Mouse (Mus musculus) left cerebral cortex, postnatal 25 days (tissue): ENCODE results near the gene Scmh1. TPM values are rescaled to one million over a fixed set of nuclear protein-coding genes. Genes with fewer than 3 reads are reported as not detected.

ENCODE experiments used
- DNase-seq, 2 experiments: peaks; one replicate each; pipeline ENCODE4 v3.0.0; 2022; ENCODE audit warnings: low spot score in 2 of 2, mixed read lengths in 1 of 2
- intact Hi-C: fragments of 180-260 bp; cut with DNase I; formaldehyde crosslinking; loops from one replicate; pipeline ENCODE4 v1.15.1; 2025
- total RNA-seq, 2 experiments: library from RNA; stranded (reverse); gene quantifications; 2 replicates each; pipeline ENCODE4 v1.2.3; 2021

The Scmh1 gene
- 100 to 1,000 TPM; 102 to 113 TPM for total RNA-seq

- DNase-seq: peak; percentile 50 to 59
- intact Hi-C loops: no loop called here
Observed at GRCm38 (mm10) chr4:120405144-120405805, at the start of gene Scmh1. Gene Scmh1 (plus strand): TSS chr4:120405281.

DNA sequence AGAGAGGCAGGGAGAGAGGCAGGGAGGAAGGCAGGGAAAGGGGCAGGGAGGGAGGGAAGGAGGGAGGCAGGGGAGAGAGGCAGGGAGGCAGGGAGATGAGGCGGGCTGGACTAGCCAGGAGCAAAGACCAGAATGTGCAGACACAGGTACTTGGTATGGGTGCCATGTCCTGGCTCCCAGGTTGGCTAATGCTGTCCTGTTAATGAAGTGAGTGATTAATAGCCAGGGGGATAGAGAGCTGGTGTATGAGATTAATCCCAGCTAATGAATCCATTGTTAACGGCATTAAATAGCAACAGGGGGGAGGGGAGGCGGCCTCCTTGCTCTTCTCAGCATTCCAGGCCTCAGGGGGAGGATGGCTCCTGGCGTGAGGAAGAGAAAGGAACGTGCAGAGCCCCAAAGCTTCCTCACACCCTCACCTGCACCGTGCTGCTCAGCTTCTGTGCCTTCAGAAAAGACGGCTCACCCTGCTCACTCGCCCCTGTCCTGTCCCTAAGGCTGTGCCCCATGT is 45.0 kb upstream of the Scmh1 start:
- intact Hi-C loops: no loop called here
- DNase-seq: no peak

DNA sequence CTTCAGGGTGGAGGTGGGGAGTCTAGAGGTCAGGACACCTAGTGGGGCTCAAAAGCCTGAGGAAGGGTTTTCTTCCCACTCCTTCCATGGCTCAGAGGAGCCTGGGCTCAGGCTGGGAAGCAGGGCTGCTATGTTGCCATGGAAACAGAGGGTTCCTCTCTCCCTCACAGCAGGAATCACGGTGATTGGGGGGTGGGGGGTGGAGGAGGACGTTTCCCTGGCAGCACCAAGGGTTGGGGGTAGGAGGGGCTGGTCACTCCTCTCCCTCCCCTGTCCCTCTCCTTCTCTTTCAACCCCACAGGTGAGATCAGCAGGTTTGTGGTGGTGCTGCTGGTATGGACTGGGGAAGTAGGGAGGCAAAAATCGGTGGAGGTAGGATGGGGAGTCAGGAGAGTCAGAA is 40.4 kb upstream of the Scmh1 start:
- peak; percentile 42 to 81 for DNase-seq
- intact Hi-C loops: no loop called here

DNA sequence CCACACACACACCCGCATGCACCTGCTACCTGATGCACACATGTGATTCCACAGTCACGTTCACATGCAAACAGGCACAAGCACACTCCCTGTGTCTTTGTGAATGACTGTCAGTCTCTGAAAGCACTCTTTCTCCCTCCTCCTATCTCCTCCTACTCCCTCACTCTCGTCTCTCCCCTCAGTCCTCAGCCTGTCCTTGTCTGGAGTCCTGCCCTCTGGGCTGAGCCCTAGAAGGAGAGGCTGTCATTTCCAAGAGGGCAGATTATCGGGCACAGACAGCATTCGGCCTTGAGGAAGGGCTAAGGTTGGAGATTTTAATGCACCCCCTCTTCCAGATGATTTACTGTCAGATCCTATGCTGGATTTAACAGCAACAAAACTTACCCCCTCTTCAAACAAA is 39.6 kb upstream of the Scmh1 start:
- peak; percentile 22 to 33 for DNase-seq
- intact Hi-C loops: no loop called here

GRCm38 (mm10) chr4:120368031-120368430 is 37.0 kb upstream of the Scmh1 start:
- intact Hi-C loops: loop anchor here (1.0 kb wide), 1 partner anchor 143 kb away; no protein-coding TSS in a partner anchor
- no peak for DNase-seq

DNA sequence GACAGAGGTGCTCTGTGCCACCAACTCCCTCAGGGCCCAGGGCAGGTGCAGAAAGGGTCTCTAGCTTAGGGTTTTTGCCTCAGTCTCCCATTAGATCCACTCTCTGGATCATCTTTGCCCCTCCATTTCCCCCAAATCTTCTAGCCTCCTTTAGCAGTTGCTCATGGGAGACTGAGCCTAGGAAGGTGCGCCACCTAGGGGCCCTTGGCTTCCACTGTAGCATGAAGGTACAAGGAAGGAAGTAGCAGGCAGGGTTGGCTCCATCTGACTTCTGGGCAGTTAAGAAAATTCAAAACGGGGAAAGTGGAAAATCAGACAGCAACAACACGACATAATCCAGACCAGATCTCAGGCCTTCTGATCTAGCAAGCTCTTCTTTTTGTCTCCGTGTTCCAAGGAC is 36.4 kb upstream of the Scmh1 start:
- intact Hi-C loops: loop anchor here (1.0 kb wide), 1 partner anchor 143 kb away; no protein-coding TSS in a partner anchor
- DNase-seq: peak; percentile 77 to 81

- no peak for DNase-seq
Observed at GRCm38 (mm10) chr4:120369156-120369555, 35.9 kb upstream of the Scmh1 start.

DNA sequence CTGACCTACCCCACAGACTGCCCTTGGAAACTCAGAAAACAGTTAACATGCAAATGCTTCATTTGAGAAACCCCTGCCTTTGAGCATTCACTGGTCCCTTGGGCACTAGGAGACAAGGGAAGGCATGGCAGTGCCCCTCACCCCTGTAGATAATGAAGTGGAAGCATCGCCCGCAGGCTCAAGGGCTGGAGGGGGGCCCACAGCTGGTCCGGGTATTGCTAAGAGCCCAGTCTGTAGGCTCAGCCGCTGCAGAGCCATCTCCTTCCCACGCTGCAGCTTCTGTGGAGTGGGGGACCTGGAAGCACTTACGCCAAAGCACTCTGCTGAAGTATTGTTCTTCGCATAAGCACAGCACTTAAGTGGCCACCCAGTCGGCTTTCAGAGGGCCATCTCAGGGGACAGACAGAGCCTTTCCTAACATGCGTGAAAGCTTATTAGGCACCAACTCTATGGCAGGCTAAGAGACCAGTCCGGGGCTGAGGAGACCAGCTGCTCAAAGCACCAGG is 35.2 kb upstream of the Scmh1 start:
- intact Hi-C loops: loop anchor here (5.0 kb wide), 1 partner anchor 248 kb away; no protein-coding TSS in a partner anchor
- peak; percentile 20 to 42 for DNase-seq

More at GRCm38 (mm10) chr4:120369156-120369555, 35.9 kb upstream of the Scmh1 start:
- intact Hi-C loops: no loop called here

GRCm38 (mm10) chr4:120372838-120373237 is 32.2 kb upstream of the Scmh1 start:
- intact Hi-C loops: loop anchor here (5.0 kb wide), 1 partner anchor 251 kb away; no protein-coding TSS in a partner anchor
- no peak for DNase-seq

GRCm38 (mm10) chr4:120373813-120374212 is 31.3 kb upstream of the Scmh1 start:
- intact Hi-C loops: loop anchor here (5.0 kb wide), 1 partner anchor 252 kb away; no protein-coding TSS in a partner anchor
- no peak for DNase-seq

GRCm38 (mm10) chr4:120380811-120381391 is 24.2 kb upstream of the Scmh1 start:
- intact Hi-C loops: no loop called here
- DNase-seq: peak; percentile 68 to 90

- DNase-seq: no peak
- intact Hi-C loops: loop anchor here (5.0 kb wide), 2 partner anchors 132 to 297 kb away; no protein-coding TSS in a partner anchor
Observed at GRCm38 (mm10) chr4:120385496-120385895, 19.6 kb upstream of the Scmh1 start.

DNA sequence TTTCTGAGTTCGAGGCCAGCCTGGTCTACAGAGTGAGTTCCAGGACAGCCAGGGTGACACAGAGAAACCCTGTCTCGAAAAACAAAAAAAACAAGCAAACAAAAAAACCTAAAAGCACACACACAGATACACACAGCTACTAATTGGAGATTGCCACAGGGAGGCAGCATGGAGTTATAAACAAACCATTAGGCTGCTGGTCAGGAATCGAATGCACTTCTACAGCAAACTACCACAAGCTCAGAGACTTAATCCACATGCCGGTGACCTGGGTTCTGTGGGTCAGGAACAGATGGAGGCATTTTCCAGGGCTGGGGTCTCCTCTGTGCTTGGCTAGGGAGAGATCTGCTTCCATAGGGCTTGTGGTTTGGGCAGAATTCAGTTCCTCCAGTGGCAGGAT is 17.6 kb upstream of the Scmh1 start:
- intact Hi-C loops: loop anchor here (5.0 kb wide), 2 partner anchors 130 to 295 kb away; no protein-coding TSS in a partner anchor

DNA sequence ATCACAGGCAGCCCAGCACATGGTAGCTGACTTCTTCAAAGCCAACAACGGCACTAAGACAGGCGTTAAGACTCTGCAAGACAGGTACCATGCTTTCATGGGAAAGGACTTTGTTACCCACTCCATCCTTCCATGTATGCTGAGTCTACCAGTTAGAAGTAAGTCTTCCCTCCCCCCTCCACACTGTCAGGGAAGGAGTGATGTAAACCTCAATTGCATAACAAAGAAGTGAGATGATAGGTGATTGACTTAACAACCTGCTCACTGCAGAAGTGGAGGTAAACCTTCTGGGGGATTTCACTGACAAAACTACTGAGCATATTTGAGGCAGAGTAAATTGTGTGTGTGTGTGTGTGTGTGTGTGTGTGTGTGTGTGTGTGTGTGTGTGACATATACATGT is 17.1 kb upstream of the Scmh1 start:
- intact Hi-C loops: loop anchor here (5.0 kb wide), 2 partner anchors 129 to 294 kb away; no protein-coding TSS in a partner anchor
- no peak for DNase-seq

More for the DNA sequence above, 17.6 kb upstream of the Scmh1 start:
- peak in 1 of 2 experiments; percentile 47 for DNase-seq

GRCm38 (mm10) chr4:120388998-120389542 is 16.0 kb upstream of the Scmh1 start:
- DNase-seq: no peak
- intact Hi-C loops: loop anchor here (5.0 kb wide), 2 partner anchors 128 to 293 kb away; no protein-coding TSS in a partner anchor

GRCm38 (mm10) chr4:120389546-120389945 is 15.5 kb upstream of the Scmh1 start:
- intact Hi-C loops: loop anchor here (5.0 kb wide), 2 partner anchors 128 to 293 kb away; no protein-coding TSS in a partner anchor
- no peak for DNase-seq

DNA sequence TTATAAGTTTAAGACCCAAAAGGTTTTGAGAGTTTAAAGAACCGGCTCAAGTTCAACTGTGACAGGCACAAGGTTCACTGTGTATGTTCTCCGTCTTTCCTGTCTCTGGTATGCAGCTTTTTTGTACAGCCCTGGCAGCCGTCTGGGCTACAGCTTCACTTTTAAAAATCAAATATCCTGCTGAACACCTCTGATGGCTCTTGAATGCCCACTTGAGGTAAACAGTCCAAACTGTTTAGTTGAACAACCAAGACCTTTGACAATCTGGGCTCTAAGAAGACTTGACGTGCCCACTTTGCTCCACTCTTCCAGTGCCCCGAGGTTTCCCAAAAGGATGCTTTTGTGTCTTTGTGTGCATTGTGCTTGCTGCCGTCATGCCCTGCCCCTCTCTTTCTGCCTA is 13.5 kb upstream of the Scmh1 start:
- no peak for DNase-seq
- intact Hi-C loops: loop anchor here (5.0 kb wide), 1 partner anchor 136 kb away; no protein-coding TSS in a partner anchor

DNA sequence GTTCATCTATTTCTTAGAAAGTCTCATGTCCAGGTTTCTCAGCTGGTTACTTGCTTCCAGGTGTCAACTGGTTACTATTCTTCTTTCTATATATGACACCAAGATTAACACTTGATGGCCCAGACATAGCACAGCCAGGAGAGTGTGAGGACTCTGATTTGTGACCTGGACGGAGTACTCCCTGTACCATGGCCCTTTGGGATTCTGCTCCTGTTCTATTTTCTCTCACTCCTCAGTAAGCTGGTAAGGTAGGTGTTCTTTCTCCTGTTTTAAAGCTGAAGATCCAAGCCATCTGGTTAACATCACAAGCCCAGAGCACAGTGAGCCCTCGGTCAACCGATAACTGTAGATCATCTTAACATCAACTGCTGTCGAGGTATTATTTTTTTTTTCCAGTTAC is 12.7 kb upstream of the Scmh1 start:
- intact Hi-C loops: loop anchor here (5.0 kb wide), 1 partner anchor 135 kb away; no protein-coding TSS in a partner anchor
- DNase-seq: no peak

- no peak for DNase-seq
- intact Hi-C loops: loop anchor here (5.0 kb wide), 1 partner anchor 135 kb away; no protein-coding TSS in a partner anchor
Observed at GRCm38 (mm10) chr4:120392748-120393147, 12.3 kb upstream of the Scmh1 start.

GRCm38 (mm10) chr4:120400251-120400650 is 4.8 kb upstream of the Scmh1 start:
- intact Hi-C loops: no loop called here
- DNase-seq: no peak
